Mouse (Mus musculus): ENCODE results near the gene Ihh. TPM values are rescaled to one million over a fixed set of nuclear protein-coding genes. Genes with fewer than 3 reads are reported as not detected.

The Ihh gene
- under 1 TPM; 0.19 to 0.49 (median 0.27) TPM for total RNA-seq (2022)

DNA sequence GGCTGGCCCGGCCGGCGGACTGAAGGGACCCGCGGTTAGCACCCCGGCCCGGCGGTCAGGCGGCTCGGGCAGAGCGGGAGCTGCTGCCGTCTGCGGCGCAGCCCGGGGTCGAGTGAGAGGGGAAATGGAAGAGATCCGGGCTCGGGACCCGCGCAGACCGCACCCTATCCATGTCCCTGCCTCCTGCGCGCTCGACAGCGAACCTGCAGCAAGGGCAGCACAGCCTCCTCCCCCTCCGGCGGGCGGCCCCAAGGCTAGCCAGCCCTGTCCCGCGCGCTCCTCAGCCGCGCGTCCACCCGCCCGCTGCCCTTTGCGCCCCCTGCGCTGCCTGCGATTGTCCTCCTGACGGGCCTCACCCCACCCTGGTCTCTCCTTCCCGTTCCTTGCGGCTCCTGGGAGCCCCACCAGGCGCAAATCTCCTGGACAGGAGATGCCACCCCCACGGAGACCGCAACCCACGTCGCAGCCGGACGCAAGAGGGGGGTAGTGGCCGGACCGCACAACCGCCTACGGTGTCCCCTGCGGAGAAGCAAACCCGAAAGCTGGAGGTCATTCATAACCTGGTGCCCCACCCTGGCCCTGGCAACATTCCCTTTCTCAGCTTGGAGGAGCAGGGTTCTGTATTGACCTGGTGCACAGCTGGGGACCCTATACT, at the start of gene Ihh:
Gene Ihh, minus strand, starts transcription at position 117 of the 655 bp plus-strand sequence.
- no peak for DNase-seq (ENCODE audit: low spot score in 2 of 2)

DNA sequence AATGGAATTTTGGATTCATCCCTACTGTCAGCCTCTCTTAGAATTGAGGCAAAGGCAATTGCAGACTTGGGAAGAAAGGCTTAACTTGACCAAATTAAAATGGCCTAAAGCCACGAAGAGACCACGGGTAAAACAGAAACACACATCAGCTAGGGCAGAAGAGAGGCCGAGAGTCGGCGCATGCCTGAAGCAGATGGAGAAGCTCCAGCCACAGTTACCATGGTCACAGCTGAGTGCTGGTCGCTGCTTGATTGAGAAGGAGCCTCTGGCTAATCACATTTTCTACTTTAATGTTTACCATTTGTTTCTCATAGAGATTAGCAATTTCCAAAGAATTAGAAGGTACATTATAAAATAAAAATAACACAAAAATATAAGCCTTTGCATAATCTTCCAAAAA, 49.7 kb upstream of the Ihh start:
- no peak for DNase-seq (ENCODE audit: low spot score in 2 of 2)

DNA sequence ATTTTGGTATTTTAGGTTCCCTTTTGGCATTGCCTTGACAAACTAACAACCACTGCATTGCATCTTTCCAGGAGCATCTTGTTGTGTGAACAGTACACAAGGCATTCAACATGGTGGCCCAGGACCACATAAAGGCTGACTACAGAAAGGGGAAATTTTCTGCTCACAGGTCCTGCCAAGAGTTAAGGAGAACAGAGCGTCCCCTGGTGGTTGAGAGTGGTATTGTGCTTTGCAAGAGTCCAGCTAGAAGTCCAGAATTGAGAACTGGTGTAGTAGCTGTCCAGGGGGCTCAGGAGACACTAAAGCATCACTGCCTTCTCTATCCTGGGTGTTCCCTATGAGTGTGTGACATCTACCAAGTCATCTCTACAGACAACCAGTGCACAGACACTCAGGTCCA, 49.0 kb upstream of the Ihh start:
- peak in 1 of 2 experiments; percentile 13 for DNase-seq (ENCODE audit: low spot score in 2 of 2)

DNA sequence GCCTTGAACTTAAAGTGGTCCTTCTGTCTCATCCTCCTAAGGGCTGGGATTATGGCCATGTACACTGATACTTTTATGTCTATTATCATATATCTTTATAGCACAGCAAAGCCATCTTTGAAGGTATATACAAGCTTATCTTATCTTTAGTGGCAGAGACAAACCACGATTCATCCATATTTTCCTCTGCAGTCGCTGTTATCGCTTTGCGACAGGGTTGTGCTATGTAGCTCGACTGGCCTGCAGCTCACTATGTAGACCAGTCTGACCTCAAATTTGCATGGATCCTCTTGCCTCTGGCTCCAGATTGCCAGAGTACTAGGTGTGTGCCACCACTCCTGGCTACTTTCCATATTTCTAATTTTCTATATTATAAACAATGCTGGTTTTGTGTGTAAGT, 47.7 kb upstream of the Ihh start:
- no peak for DNase-seq (ENCODE audit: low spot score in 2 of 2)

DNA sequence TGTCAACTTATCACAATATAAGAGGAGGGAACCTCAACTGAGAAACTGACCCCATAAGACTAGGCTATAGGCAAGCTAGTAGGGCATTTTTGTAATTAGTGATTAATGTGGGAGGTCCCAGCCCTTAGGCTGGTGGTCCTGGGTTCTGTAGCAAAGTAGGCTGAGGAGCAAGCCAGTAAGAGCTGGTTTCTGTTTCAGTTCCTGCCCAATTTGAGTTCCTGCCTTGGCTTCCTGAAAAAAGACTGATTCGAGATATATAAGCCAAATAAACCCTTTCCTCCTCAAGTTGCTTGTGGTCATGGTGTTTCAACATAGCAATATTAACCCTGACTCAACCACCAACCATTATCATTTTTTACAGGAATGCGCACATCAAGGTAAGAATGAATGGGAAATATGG, 45.8 kb upstream of the Ihh start:
- DNase-seq (ENCODE audit: low spot score in 2 of 2): no peak

DNA sequence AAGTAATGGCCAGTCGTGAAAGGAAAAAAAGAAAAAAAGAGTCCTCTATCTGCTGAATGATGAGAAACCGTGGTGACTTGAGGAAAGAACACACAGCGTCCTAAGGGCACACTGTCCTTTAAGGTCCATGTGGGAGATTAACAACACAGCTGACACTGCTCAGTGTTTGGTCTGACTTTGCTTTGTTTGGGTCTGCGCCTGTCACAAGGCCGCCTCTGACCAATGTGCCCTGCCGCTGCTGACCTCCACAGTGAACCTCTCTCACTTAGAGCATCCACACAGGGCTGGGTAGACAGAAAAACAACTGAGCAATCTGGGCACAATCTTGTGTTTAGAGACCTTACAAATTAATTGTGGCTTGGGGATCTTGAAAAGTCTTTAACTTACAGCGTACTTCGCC, 25.5 kb upstream of the Ihh start:
- no peak for DNase-seq (ENCODE audit: low spot score in 2 of 2)

DNA sequence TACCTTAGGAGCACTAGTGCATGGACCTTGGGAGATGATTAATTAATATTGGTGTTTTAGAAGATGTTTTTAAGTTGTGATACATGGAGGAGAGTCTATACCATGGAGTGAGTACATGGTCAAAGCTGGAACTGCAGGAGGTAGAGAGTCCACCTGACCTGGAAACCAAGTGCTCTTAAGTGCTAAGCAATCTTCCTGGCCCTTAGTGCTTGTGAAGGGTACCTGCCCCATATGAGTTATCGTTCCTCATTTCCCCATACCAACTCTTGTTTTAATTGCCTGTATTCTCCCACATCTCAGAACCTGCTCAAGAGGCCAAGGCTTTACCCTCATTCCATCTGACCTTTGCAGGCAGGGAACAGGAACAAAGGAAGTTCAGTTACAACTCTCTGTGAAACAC, 24.5 kb upstream of the Ihh start:
- no peak for DNase-seq (ENCODE audit: low spot score in 2 of 2)

DNA sequence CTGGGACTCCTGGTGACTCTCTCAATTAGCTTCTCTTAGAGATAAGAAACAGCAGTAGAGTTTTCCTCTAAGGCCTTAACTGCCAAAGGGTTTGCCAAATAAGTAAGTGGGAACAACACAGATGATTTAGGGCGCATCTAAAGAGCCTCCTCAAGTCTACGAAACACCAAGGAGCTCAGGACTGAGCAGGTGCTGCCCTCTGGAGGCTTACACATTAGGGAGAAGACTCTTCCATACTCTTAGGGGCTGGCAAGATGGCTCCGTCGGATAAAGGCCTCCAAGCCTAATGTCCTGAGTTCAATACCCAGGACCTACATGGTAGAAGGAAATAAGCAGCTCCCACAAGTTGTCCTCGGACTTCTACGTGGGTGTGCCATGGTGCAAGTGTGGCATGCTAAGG, 22.1 kb upstream of the Ihh start:
- no peak for DNase-seq (ENCODE audit: low spot score in 2 of 2)

DNA sequence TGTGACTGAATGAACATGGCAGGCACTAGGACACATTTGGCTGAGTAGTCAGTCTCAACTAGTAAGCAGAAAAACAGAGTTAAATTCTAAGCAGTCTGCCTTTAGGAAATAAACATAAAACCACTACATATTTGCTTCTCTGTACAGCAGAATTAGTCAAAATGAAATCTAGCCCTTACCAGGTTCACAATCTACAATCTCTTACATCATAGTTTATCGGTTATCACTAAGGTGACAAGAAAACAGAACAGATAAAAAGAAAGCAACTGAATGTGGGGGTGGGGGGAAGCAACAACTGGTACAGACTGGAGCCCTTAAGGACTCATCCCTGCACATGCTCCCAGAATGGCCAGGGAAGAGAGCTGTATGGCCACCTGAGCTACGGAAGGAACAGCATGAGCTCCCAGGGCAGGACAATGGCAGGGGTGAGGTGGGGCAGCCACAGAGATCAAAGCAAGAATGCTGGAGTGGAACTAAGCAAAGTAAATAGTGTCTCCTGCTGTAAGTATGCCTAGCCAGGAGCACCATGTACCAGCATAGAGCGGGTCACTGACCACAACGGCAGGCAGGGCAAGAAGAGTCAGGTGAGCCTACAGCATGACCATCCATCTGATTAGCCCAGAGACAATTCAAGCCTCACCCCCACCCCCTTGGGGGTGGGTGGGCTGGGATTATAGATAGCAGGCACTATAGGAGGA, 20.0 kb upstream of the Ihh start:
- DNase-seq (ENCODE audit: low spot score in 2 of 2): no peak

DNA sequence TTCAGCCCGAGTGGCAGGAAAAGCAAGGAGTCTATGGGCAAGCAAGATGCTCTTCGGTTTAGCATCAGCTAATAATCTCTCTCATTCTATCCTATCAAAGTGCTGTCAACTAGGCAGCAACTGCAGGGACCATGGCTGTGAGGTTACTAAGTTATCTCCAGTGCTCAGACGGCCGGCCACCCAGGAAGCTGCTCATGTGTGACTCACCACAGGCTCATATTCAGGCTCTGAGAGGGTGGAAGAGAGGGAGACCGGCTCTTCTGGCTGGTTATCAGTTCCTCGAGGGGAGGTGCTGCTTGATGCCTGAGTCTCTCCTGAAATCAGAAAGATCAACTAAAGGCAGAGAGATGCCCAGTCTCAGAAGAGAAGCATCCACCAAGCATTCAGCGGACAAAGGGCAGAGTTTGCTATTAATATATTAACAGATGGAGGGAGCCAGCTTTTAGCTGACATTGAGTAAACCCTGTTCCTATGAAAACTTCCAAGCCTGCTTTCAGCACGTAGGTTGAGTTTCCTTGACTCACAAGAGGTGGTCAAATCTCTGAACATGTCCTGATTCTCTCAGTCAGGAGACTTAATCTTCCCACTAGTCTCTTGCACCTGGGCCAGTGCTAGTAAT, 16.6 kb upstream of the Ihh start:
- no peak for DNase-seq (ENCODE audit: low spot score in 2 of 2)

DNA sequence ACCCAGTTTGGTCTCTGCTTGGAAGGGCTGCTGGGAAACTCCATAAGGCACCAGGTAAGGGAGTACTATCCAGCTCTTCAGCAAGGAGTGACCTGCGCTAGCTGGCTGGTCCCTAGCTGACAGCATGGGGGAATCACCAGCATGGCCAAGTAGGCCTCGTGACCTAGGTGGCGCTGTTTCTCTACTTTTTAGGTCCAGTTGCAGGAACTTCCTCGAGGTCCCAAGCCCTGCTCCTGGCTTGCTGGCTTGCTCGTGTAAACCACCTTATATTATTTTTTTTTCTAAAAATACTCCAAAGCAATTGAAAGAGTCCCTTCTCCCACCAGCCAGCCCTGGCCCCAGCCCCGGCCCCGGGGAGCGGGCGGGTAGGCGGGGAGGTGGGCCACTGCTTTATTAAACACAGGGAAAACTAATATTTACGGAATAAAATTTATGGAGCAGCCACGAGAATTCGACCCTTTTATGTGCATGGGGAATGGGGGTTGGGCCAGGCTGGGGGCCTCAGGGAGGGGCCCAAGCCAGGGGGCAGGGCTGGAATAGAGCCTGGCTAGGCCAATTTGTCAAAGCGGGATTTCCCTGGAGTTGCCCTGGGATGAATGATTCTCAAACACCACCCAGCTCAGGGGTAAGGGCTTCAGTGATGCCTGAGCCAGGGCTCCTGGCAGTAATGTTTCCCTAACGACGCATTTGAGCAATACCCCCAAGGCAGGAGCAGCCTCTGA, 13.2 kb upstream of the Ihh start:
- peak in 1 of 2 experiments; percentile 27 for DNase-seq (ENCODE audit: low spot score in 2 of 2)

DNA sequence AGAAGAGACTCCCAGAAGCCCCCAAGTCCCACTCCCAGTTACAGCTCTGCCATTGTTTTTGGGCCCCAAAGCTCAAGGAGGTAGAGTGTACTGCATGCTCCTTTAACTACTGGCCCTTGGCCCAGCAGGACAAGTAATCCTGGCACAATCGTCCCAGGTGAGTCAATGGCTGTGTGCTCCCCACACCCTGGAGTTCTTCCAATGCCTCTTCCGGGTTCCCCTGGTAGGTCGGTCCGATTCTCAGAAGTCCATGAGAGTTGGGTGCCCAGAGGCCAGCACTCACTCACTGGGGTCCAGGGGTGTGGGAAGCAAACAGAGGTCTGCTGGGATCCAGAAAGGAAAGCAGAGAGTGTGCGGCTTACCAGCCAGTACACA, 11.4 kb upstream of the Ihh start:
- DNase-seq (ENCODE audit: low spot score in 2 of 2): no peak

DNA sequence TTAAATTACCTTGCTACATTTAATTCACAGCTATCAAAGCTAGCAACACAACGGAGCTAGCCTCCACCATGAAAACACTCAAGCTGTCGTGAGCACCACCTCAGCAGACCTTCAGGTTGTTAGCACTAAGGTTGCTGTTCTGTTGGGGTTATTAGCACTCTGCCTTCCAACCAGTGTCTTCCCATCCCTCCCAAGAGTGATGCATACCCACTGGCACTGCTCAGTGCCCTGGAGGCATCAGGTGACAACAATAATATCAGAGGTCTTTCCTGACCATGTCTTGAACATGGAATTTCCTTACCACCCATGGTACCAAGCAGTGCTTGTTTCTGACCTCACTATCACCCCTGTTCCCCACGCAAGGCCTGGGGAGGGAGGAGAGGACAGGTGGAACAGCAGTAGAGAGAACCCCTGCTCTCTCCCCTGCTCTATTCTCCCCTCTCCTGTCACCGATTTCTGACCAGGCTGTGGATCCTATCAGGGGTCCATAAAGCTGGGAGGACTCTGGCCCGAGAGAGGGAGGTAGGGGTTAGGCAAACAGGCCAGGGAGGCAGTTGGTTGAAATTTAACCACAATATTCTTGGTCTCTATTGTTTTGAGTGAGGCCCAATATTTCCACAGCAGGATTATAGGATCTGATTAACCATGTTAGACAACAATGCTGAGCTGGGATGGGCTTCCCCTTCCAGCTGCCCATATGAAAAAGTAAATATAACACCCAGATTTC, 10.8 kb upstream of the Ihh start:
- DNase-seq (ENCODE audit: low spot score in 2 of 2): no peak

DNA sequence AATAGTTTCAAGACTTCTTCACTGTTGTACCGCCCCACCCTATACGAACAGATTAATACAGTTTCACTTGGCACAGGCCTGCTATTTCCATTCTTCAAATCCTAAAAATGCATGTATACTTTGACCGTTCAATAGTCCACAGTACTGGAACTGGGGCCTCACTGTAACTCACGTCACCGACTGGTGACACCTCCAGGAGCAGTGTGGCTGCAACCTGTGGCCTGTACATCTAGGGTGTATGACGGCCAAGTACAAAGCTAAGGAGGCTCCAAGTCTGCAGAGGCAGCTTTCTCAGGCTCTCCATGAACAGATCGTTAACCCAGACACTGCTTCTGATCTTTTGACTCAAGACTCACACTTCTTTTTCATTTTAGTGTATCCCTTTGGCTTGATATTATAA, 10.2 kb upstream of the Ihh start:
- DNase-seq (ENCODE audit: low spot score in 2 of 2): no peak

DNA sequence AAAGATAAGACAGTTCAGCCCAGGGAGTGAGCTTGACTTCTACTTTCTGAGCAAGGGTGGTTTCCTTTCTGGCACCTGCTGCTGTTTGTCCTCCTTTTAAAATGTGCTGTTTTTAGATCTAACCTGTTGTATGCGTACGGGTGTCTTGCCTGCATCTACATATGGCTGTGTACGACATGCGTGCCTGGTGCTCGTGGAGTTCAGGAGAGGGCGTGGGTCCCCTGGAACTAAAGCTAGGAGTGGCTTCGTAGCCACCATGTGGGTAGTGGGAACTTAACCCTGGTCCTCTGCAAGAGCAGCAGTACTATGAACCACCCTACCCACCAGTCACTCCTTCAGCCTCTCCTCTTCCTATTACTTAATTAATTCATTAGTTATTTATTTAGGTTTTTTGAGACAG, 8.6 kb upstream of the Ihh start:
- no peak for DNase-seq (ENCODE audit: low spot score in 2 of 2)

DNA sequence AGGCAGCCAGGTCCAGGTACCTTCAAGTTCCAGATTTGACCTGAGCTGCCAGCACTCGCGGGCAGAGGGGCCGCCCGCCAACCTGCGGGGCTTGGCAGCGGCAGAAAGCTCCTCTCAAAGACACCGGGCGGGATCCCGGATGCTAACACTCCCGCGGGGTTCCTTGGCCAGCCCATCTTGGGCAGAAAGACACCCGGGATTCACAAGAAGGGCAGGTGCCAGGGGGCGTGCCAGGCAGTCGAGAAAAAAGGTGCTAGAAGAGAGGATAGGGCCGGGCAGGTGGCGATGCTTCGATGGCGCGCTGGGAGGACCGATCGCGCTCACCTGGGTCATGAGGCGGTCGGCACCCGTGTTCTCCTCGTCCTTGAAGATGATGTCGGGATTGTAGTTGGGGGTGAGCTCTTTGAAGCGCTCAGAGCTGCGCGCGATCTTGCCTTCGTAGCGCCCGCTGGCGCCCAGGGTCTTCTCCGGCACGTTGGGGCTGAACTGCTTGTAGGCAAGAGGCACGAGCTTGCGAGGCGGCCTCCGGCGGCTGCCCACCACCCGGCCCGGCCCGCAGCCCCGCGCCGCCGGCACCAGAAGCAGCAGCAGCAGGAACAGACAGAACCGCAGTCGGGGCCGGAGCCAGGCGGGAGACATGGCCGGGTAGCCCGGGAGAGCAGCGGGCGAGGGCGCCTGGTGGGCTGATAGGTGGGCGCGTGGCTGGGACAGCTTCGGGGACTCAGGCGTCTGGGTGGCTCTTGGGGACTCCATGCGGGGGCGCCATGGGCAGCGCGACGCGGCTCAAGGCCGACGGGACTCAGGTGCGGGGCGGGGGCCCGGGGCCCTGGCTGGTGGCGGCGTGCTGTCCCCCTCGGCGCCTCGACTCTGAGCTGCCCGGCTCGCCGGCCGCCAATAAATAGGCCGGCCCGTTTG, 639 bp downstream of the Ihh start:
- no peak for DNase-seq (ENCODE audit: low spot score in 2 of 2)

DNA sequence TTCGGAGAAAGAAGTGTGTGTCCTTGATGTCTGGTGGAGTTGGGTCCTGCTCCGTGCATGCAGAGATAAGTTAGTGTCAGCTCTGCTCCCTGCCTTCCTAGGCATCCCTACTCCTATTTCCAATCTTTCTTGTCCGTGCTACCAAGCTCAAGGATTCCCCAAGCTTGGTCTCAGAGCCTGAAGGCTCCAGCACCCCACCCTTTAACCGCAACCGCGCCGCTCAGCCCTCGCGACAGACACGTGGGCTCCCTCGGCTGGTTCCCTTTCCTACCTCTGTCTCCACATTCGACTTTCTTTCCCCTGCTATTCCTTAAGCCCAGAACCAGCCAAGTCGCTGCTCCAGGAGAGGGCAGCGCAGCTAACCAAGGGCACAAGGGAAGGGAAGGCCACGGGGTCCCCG, 1.4 kb downstream of the Ihh start:
- no peak for DNase-seq (ENCODE audit: low spot score in 2 of 2)

DNA sequence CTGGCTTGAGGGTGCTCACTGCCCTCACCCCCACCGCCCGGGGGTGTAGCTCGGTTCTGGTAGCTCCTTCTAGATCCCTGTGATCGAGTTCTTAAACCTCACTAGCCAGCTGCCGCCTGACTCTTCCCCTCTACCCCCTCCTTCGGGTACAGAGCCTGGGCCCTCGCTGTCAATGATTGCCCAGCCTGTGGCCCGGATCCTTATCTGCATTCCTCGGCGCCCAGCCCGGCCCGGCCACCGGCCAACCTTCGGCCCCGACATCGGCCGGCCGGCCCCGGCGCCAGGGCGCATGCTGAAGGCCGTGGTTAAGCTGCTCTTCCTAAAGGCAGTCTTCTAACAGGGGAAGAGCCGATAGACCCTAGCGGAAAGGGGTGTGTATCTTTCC, 1.8 kb downstream of the Ihh start:
- no peak for DNase-seq (ENCODE audit: low spot score in 2 of 2)

DNA sequence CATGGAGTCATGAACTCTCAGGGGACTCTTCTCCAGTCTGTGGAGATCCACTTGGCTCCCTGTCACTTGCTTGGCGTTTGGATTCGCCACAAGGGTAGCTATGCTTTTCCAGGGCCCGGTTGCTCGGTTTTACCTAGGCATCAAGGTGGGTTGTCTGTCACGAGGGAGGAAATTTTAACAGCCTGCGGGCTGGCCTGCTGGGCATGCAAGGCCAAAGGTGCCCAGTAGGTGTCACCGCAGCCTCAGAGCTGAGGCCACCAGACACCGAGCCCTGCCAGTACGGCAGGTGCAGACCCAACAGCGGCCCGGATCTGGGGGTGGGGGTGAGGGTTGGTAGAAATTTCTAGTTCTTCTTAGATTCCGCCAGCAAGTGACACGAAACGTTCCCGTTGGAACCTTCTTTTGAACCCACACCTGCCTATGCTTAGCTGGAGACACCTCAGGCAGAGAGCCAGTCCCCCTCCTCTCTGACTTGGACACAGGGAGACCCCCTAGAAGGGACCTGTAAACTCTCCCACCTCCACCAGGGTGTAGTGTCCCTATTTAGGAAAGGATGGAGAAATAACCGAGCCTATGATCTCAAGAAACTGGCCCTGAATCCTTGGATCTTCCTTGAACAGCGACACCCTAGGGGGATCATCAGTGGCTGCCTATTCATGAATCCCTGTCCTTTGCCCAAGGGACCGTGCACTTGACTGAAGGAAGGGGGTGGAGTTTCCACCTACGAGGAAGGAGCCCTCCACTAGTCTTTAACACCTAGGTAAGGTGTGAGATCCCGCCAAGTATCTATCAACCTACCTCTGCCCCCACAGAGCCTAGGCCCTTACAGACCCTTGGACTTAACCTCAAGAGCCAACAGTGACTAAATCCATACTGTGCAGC, 2.4 kb downstream of the Ihh start:
- peak in 1 of 2 experiments; percentile 39 for DNase-seq (ENCODE audit: low spot score in 2 of 2)

Measured in left cerebral cortex, adult 8-10 months (tissue).